Mouse (Mus musculus): ENCODE measurements at regions not wholly inside any gene's neighbourhood (a gene's known extent, or its start where the extent isn't known, plus 50 kb on each side); places are given as distances from the start of the nearest gene placed in this dataset.

DNA sequence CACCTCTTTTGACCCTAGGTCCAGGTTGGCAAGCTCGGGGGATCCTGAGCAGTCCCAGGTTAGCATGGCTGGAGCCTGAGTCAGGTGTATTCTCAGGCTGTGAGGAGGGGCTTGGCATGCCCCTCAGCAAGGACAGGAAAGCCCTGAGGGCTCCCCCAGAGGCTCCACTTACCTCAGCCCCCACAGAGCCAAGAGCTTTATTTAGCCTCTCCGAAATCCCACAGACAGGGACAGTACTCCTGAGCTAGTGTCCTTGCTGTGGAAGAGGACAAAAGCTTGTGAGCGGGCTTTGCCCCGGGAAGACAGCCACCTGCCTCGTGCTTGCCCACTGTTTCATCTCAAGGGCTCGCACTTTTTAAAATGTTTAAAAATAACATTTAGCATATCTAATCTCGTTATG lies 118.7 kb downstream of the Sec61b start:
- no peak for TF ChIP-seq POLR2A (IDR thresholded peaks at IDR 0.05; ENCODE audit: borderline replicate concordance, low read depth, low read length)
- no peak for TF ChIP-seq CTCF (IDR thresholded peaks at IDR 0.05; ENCODE audit: low read depth, low read length)
